Mouse (Mus musculus) testis, adult 2 months (tissue): ENCODE measurements around the gene Gm49395.

Source experiments
- CTCF ChIP-seq: fragments of 200-500 bp; IDR thresholded peaks from 2 replicates; pipeline ENCODE4 v1.5.1; 2012; ENCODE audit warnings: low read depth, mild to moderate bottlenecking, inconsistent platforms, low read length, moderate library complexity; ENCODE audit not compliant: control insufficient read depth, insufficient read depth, insufficient replicate concordance
- POLR2A ChIP-seq: fragments of 200-500 bp; IDR thresholded peaks from 2 replicates; pipeline ENCODE4 v1.6.1; 2012; ENCODE audit warnings: low read depth, mild to moderate bottlenecking, inconsistent platforms, low read length, moderate library complexity; ENCODE audit not compliant: control insufficient read depth

GRCm38 (mm10) chr13:114987668-114988067, 114.1 kb downstream of the Gm49395 start:
- TF ChIP-seq POLR2A (no peak), CTCF (no peak)
